Mouse (Mus musculus) mouse trophoblast stem cell (cell line): ENCODE data around the gene Daxx.

Experiments
- in situ Hi-C, 2 experiments: fragments of 300-500 bp; cut with MseI, MboI; formaldehyde crosslinking; loops; 2 replicates in 1 of 2; 3 replicates in 1 of 2; pipeline ENCODE4 v1.15.1; 2025

Gene Daxx

DNA sequence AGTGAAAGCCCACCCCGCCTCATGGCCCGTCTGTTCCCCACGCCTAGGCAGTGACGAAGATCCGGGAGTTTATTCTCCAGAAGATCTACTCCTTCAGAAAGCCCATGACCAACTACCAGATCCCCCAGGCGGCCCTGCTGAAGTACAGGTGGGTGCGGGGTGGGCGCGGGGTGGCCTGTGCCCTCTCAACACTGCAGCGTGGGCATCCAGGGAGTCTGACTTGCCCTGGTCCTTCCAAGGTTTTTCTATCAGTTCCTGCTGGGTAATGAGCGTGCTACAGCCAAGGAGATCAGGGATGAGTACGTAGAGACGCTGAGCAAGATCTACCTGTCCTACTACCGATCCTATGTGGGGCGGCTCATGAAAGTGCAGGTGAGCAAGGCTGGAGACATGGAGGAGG is 50.7 kb downstream of the Daxx start:
- in situ Hi-C loops: loop anchor here in 1 of 2 experiments (25.0 kb wide), 1 partner anchor 1677 kb away; the partner anchor contains the start of genes Gm9573 and Mucl3

DNA sequence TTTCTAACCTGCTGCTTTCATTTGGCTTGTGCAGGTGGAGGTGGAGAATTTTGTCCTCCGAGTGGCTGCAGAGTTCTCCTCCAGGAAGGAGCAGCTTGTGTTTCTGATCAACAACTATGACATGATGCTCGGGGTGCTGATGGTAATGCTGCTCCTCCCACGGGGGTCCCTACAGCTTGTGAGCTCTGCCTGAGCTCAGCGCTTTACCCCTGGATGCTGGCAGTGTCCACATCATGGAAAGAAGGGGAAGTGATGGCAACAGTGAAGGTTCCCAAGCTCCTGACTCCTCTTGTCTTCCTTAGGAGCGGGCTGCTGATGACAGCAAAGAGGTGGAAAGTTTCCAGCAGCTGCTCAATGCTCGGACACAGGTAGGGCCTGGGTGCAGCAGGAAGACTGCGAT is 53.7 kb downstream of the Daxx start:
- in situ Hi-C loops: loop anchor here in 1 of 2 experiments (25.0 kb wide), 1 partner anchor 1674 kb away; the partner anchor contains the start of genes Gm9573 and Mucl3
